19 mouse cellular contexts compared by ENCODE assay signal in the genomic region with DNA sequence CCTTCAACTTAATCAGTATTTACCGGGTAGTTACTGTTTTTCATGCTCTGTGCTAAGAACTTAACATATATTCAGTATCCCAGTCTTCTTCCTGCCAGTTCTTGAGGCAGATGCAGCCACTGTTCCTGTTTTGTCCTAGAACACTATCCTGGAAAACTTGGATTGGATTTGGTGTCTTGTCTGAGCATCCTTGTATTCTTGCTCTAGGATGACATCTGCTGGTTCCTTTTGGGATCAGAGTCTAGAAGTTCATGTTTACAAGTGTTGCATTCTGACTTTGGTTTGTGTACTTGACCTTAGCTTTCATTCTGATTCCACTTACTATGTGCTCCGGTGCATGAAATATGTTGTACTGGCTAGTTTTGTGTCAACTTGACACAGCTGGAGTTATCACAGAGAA. TPM values are rescaled to one million over a fixed set of nuclear protein-coding genes. Genes with fewer than 3 reads are reported as not detected.
DNase-seq lines count a peak whose midpoint lies in the region; ATAC-seq and TF ChIP-seq lines count a peak whose summit lies in the region.
"Had no signal": no experiment of that assay in that cellular context is flagged by ENCODE, and none has a peak within 500 bp of the region (broad histone marks: within the 10 kb centered on the region; RNA-seq: fewer than 3 reads in every experiment).

No protein-coding gene starts in this region.

- no peak overlapping the region for H3K9ac ChIP-seq in forebrain, postnatal 0 days
- H3K9ac ChIP-seq in forebrain, embryonic 14.5 days (ENCODE audit: low read length): no peak overlapping the region
- H3K9ac ChIP-seq: forebrain, embryonic 13.5 days; neural tube, embryonic 13.5 days; stomach, embryonic 15.5 days had no signal

- H3K36me3 ChIP-seq in forebrain, postnatal 0 days (ENCODE audit: insufficient read depth): no peaks in the 10 kb centered on the region
- H3K36me3 ChIP-seq in forebrain, embryonic 14.5 days (ENCODE audit: control insufficient read depth, insufficient read depth, low read length): no peaks in the 10 kb centered on the region
- H3K36me3 ChIP-seq: heart, embryonic 10.5 days; neural tube, embryonic 13.5 days; stomach, embryonic 15.5 days had no signal

- TF ChIP-seq CTCF in forebrain, postnatal 0 days (IDR thresholded peaks at IDR 0.05; ENCODE audit: low read depth): peak; percentile 28; the same call in 1 of the 2 replicates
- TF ChIP-seq CTCF in Patski (IDR thresholded peaks at IDR 0.05): peak; percentile 28

- no peaks in the 10 kb centered on the region for H3K9me3 ChIP-seq in forebrain, postnatal 0 days (ENCODE audit: low read length)
- no peaks in the 10 kb centered on the region for H3K9me3 ChIP-seq in forebrain, embryonic 14.5 days (replicated peaks; ENCODE audit: control insufficient read depth, low read length)
- H3K9me3 ChIP-seq: forebrain, embryonic 13.5 days; heart, embryonic 10.5 days; neural tube, embryonic 13.5 days; stomach, embryonic 15.5 days had no signal

- CTCF ChIA-PET in Patski (lab: Charles Lee): no interaction called here

- no peak overlapping the region for H3K4me2 ChIP-seq in forebrain, postnatal 0 days (ENCODE audit: low read depth)
- H3K4me2 ChIP-seq in forebrain, embryonic 14.5 days (ENCODE audit: low read length): no peak overlapping the region
- H3K4me2 ChIP-seq: forebrain, embryonic 13.5 days; neural tube, embryonic 13.5 days; stomach, embryonic 15.5 days had no signal

- no peaks in the 10 kb centered on the region for H3K4me1 ChIP-seq in forebrain, postnatal 0 days (ENCODE audit: insufficient read depth)
- no peaks in the 10 kb centered on the region for H3K4me1 ChIP-seq in forebrain, embryonic 14.5 days (ENCODE audit: control insufficient read depth, insufficient read depth, low read length)
- H3K4me1 ChIP-seq: forebrain, embryonic 13.5 days; heart, embryonic 10.5 days; neural tube, embryonic 13.5 days; stomach, embryonic 15.5 days had no signal

- 58% methylated on average over 2 of the region's 2 CpGs for WGBS in forebrain, postnatal 0 days
- 59% methylated on average over 2 of the region's 2 CpGs for WGBS in forebrain, embryonic 14.5 days

- no peak overlapping the region for H3K4me3 ChIP-seq in forebrain, postnatal 0 days (ENCODE audit: low read depth, low read length)
- H3K4me3 ChIP-seq in forebrain, embryonic 14.5 days (ENCODE audit: low read depth, low read length): no peak overlapping the region
- H3K4me3 ChIP-seq: forebrain, embryonic 13.5 days; heart, embryonic 10.5 days; neural tube, embryonic 13.5 days; stomach, embryonic 15.5 days had no signal

- in situ Hi-C loops in Patski (cut with MboI; ENCODE audit: low pct_unique_long_range_greater_than_20kb): no loop called here

- no peak for ATAC-seq in forebrain, postnatal 0 days
- no peak for ATAC-seq in forebrain, embryonic 14.5 days
- ATAC-seq in Patski: no peak
- ATAC-seq: forebrain, embryonic 13.5 days; inflammation-experienced regulatory T-cells, adult 6 months had no signal

- no peaks in the 10 kb centered on the region for H3K27me3 ChIP-seq in forebrain, postnatal 0 days (ENCODE audit: insufficient read depth, low read length)
- no peaks in the 10 kb centered on the region for H3K27me3 ChIP-seq in forebrain, embryonic 14.5 days (replicated peaks; ENCODE audit: control insufficient read depth, insufficient read depth, low read length)
- peaks cover 22% of the 10 kb centered on the region for H3K27me3 ChIP-seq in Patski
- H3K27me3 ChIP-seq: forebrain, embryonic 13.5 days; neural tube, embryonic 13.5 days; stomach, embryonic 15.5 days had no signal

- POLR2A ChIA-PET in Patski (lab: Charles Lee): no interaction called here

- DNase-seq in forebrain, postnatal 0 days: peak; percentile 1
- DNase-seq in forebrain, embryonic 14.5 days (ENCODE audit: low spot score): no peak
- peak; percentile 1 for DNase-seq in left cerebral cortex, adult 18-20 months (ENCODE audit: low spot score in 2 of 2)
- DNase-seq in left cerebral cortex, adult 11 months (ENCODE audit: low spot score): no peak
- peak; percentile 22 for DNase-seq in 3T3-L1 (ENCODE audit: low read depth, low spot score)
- DNase-seq in Patski (ENCODE audit: low read depth, low spot score): no peak
- DNase-seq in urinary bladder, postnatal 36 days (ENCODE audit: low spot score in 2 of 2): no peak
- DNase-seq: adrenal gland, adult 8-10 months; gastrocnemius, postnatal 14 days; heart, postnatal 36 days; thymus, postnatal 25 days had no signal

- no peak overlapping the region for H3K27ac ChIP-seq in forebrain, postnatal 0 days (ENCODE audit: low read depth, low read length)
- H3K27ac ChIP-seq in forebrain, embryonic 14.5 days (ENCODE audit: low read depth, low read length): no peak overlapping the region
- H3K27ac ChIP-seq: forebrain, embryonic 13.5 days; heart, embryonic 10.5 days; neural tube, embryonic 13.5 days; stomach, embryonic 15.5 days had no signal

RNA-seq across cellular contexts. Expression of a gene that starts 55.4 kb away (rescaled TPM):
- not detected in 2 replicates for total RNA-seq in forebrain, postnatal 0 days (2014; rRNA removed)
- polyA plus RNA-seq in forebrain, postnatal 0 days (2015; fragmentation: Nextera tagmentation; extraction: Ambion mirVana): not detected in 2 replicates
- not detected in 2 replicates for polyA plus RNA-seq in forebrain, embryonic 14.5 days (2014; fragmentation: Nextera tagmentation; extraction: Ambion mirVana)
- not detected for total RNA-seq in left cerebral cortex, adult 18-20 months (2021)
- polyA plus RNA-seq in Patski (2021): not detected
- total RNA-seq: adrenal gland, adult 8-10 months; gastrocnemius, postnatal 14 days; heart, postnatal 36 days had no signal
- polyA plus RNA-seq: forebrain, embryonic 13.5 days; heart, embryonic 10.5 days; inflammation-experienced regulatory T-cells, adult 6 months; limb, embryonic 11.5 days; liver, embryonic 16.5 days; neural tube, embryonic 13.5 days; small intestine, adult 2 months; stomach, embryonic 15.5 days had no signal

Comparison
In these comparisons a context has a peak if more than half of its experiments do, and no peak if none do; other contexts are left out.
1. DNase-seq: peak in forebrain, postnatal 0 days (single experiment), left cerebral cortex, adult 18-20 months (2 of 2) and 3T3-L1 (single experiment); none in forebrain, embryonic 14.5 days (single experiment), left cerebral cortex, adult 11 months (single experiment), Patski (single experiment) and urinary bladder, postnatal 36 days (0 of 2).